Mouse (Mus musculus) ovary, adult 10 weeks (tissue): Measurements from ENCODE around the gene Il31ra. TPM values are rescaled to one million over a fixed set of nuclear protein-coding genes. Genes with fewer than 3 reads are reported as not detected.

Experiments used
- polyA plus RNA-seq: library from polyadenylated mRNA; stranded (reverse); fragments of 350-450 nt; fragmentation: Illumina TruSeq; extraction: RNeasy Lipid Tissue Mini Kit (QIAGEN cat#74804); gene quantifications from one replicate; pipeline ENCODE4 v1.2.3, GENCODE M21; 2014

Il31ra gene
- 0.63 TPM for polyA plus RNA-seq

DNA sequence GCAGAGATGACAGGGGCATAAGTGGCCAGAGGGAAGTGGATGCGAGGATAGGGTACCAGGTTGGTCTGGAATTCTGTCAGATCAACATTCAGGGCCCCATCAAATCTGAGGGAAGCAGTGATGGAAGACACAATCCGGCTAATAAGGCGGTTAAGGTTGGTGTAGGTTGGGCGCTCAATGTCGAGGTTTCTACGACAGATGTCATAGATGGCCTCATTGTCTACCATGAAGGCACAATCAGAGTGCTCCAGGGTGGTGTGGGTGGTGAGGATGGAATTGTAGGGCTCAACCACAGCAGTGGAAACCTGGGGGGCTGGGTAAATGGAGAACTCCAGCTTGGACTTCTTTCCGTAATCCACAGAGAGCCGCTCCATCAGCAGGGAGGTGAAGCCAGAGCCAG is at the start of gene Il31ra:
Gene Il31ra (minus strand): TSS at position 101 of the 400 bp plus-strand sequence.

Other genes starting within 250 kb of the Il31ra start
- gene Il6st, start 130.3 kb downstream of the Il31ra start, polyA plus RNA-seq, result 183 TPM
- 9.0 TPM for gene Ddx4, start 58.1 kb upstream of the Il31ra start, polyA plus RNA-seq
- gene Slc38a9, start 66.4 kb upstream of the Il31ra start, polyA plus RNA-seq, result 16.5 TPM
- 56.3 TPM for gene Plpp1, start 206.4 kb upstream of the Il31ra start, polyA plus RNA-seq